Mouse (Mus musculus) heart, adult 2 months (tissue): ENCODE measurements at regions not wholly inside any gene's neighbourhood (a gene's known extent, or its start where the extent isn't known, plus 50 kb on each side); places are given as distances from the start of the nearest gene placed in this dataset.

Experiments used
- DNase-seq, 2 experiments: peaks; one replicate each; pipeline ENCODE4 v3.0.0; 2021
- H3K27ac ChIP-seq: fragments of 200-600 bp; 2 replicates; pipeline ENCODE4 v1.8.1; 2022
- H3K27me3 ChIP-seq: fragments of 200-500 bp; 2 replicates; pipeline ENCODE4 v1.6.1; 2012; ENCODE audit warnings: mild to moderate bottlenecking, low read length, inconsistent platforms, mixed read lengths; ENCODE audit not compliant: control insufficient read depth, insufficient read depth
- H3K36me3 ChIP-seq: fragments of 200-500 bp; 2 replicates; pipeline ENCODE4 v1.6.1; 2012; ENCODE audit warnings: low read length, inconsistent platforms; ENCODE audit not compliant: control insufficient read depth, insufficient read depth
- H3K4me1 ChIP-seq: fragments of 200-500 bp; 2 replicates; pipeline ENCODE4 v1.6.1; 2011; ENCODE audit warnings: low read length; ENCODE audit not compliant: control insufficient read depth, insufficient read depth
- H3K4me3 ChIP-seq: fragments of 200-600 bp; 2 replicates; pipeline ENCODE4 v1.8.1; 2022
- H3K79me2 ChIP-seq: fragments of 200-500 bp; replicated peaks from 2 replicates; pipeline ENCODE4 v1.6.1; 2012; ENCODE audit warnings: mild to moderate bottlenecking, inconsistent platforms, low read length, moderate library complexity, mixed read lengths; ENCODE audit not compliant: control insufficient read depth, insufficient read depth
- H3K9ac ChIP-seq: fragments of 200-500 bp; 2 replicates; pipeline ENCODE4 v1.6.1; 2012; ENCODE audit warnings: low read depth, mild to moderate bottlenecking, control low read depth, inconsistent platforms, low read length, mixed read lengths
- CTCF ChIP-seq: fragments of 200-600 bp; IDR thresholded peaks from 2 replicates; pipeline ENCODE4 v1.8.1; 2022; ENCODE audit warnings: antibody characterized with exemption, mild to moderate bottlenecking, moderate library complexity
- EP300 ChIP-seq: fragments of 200-500 bp; IDR thresholded peaks from 2 replicates; pipeline ENCODE4 v1.6.1; 2011; ENCODE audit warnings: low read depth, low read length, control low read depth; ENCODE audit not compliant: insufficient read depth
- POLR2A ChIP-seq: fragments of 200-500 bp; IDR thresholded peaks from 2 replicates; pipeline ENCODE4 v1.6.1; 2011; ENCODE audit warnings: mild to moderate bottlenecking, low read depth, low read length, control low read depth; ENCODE audit not compliant: insufficient read depth
- WGBS: fragments of 180-500 bp; shearing (Covaris S2); methylation state at CpG from one replicate; pipeline ENCODE4 v1.1.7; 2018; 5-methylcytosine and 5-hydroxymethylcytosine counted together
- intact Hi-C: fragments of 180-260 bp; cut with DNase I; formaldehyde crosslinking; loops from one replicate; pipeline ENCODE4 v1.15.1; 2025

DNA sequence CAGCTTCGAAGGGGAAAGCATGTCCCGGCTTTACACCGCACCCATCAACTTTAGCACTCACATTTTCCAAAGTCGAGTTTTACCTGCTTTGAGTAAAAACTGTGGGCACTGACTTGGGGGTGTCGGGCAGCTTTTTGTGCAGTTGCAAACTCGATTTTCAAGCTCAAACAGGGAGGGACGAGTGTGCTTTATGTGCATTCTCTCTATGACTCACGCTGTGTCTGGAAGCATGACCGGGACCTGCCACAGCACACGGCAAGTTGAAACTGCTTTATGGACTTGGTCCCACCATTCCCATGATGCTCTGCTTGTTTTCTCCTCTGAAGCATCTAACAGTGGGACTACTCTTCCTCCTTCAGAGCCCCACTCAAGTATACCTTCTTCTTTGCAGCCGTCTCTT lies 174.8 kb downstream of the Sox2 start:
- Histone ChIP-seq H3K27ac (no peak overlapping the region), H3K9ac (no peak overlapping the region), H3K4me1 (no peaks in the 10 kb centered on the region), H3K4me3 (no peak overlapping the region), H3K27me3 (no peaks in the 10 kb centered on the region), H3K36me3 (no peaks in the 10 kb centered on the region), H3K79me2 (no peaks in the 10 kb centered on the region)
- no peak for TF ChIP-seq POLR2A
- no peak for TF ChIP-seq CTCF
- no peak for TF ChIP-seq EP300
- 79% methylated on average over 11 of the region's 11 CpGs for WGBS
- DNase-seq = no peak
- intact Hi-C loops = no loop called here

DNA sequence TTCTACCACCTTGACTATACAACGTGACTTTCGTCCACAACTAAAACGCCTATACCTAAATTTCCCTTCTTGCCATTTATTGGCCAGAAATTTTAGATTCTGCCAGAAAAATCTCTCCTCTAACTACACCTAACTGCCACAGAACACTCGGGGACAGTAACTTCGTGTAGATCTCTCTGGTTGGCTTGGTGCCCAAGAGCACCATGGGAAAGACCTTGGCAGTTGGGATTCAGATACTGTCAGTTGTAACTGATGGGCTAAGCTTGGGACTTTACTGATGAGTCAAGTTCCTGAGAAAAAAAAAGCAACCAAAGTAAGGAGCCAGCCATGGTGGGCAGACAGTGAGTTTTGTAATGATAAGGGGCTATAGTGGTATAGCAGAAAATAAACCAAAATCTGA lies 176.2 kb downstream of the Sox2 start:
- Histone ChIP-seq H3K36me3 (no peaks in the 10 kb centered on the region), H3K4me3 (no peak overlapping the region), H3K4me1 (no peaks in the 10 kb centered on the region), H3K9ac (no peak overlapping the region), H3K27ac (no peak overlapping the region), H3K27me3 (no peaks in the 10 kb centered on the region), H3K79me2 (no peaks in the 10 kb centered on the region)
- WGBS = 65% methylated on average over 5 of the region's 5 CpGs
- intact Hi-C loops = no loop called here
- no peak for TF ChIP-seq POLR2A
- no peak for TF ChIP-seq EP300
- TF ChIP-seq CTCF = no peak
- no peak for DNase-seq

DNA sequence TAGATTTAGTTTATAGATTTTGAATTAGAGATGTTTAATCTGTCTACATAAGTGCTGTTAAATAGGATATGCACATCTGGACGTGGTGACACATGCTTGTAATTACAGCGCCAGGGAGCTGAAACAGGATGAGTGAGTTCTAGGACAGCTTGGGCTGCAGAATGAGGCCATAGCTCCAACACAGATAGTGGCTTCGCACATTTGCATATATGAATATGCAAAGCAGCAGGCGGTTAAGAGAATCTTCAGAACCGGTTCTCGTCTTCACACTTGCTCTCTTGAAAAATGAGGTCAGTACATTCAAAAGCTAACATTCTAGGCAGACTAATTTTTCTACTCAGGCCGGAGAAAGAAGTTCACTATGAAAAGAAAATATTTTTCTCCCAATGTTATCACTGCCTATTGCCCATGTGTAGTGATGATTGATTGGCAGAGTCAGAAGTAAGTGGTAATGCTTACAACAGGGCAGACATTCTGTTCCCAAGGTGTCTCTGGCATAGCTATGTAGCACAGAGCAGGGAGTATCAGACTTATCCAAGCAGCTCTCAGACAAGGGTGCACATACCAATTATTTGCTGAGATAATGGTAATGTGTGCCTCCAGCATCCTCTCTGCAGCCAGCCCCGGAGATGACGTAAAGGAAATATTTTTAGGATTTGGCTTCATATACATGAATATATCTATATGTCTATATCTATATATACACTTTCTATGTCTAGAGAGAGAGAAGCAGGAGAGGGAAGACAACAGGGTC lies 178.4 kb downstream of the Sox2 start:
- Histone ChIP-seq H3K79me2 (no peaks in the 10 kb centered on the region), H3K4me1 (no peaks in the 10 kb centered on the region), H3K9ac (no peak overlapping the region), H3K27me3 (no peaks in the 10 kb centered on the region), H3K4me3 (no peak overlapping the region), H3K27ac (no peak overlapping the region), H3K36me3 (no peaks in the 10 kb centered on the region)
- 71% methylated on average over 9 of the region's 9 CpGs for WGBS
- intact Hi-C loops = no loop called here
- TF ChIP-seq EP300 (no peak), POLR2A (no peak), CTCF (no peak)
- DNase-seq = no peak

DNA sequence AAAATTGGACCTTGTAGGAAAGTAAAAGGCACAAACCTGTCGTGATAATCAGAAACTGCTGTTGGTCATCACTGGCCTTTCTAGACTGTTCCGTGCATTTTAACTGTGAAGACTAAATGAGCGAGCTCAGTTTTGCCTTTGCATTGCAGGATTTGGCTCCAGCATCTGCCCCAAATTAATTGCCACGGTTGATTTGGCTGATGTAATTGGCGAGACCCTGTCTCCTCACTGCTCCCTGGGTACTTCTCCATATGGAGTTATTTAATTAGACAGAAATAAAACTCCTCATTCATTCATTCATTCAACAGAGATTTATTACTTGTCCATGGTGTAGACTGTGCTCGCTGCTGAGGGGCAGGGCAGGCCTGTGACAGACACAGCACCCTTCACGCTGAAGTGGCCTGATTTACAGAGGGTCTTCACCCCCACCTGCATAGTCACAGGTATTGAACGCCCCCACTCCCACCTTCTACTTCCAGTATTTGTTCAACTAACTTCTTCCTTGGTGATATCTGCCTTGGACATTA lies 186.6 kb downstream of the Sox2 start:
- TF ChIP-seq EP300 (no peak), CTCF (no peak), POLR2A (no peak)

DNA sequence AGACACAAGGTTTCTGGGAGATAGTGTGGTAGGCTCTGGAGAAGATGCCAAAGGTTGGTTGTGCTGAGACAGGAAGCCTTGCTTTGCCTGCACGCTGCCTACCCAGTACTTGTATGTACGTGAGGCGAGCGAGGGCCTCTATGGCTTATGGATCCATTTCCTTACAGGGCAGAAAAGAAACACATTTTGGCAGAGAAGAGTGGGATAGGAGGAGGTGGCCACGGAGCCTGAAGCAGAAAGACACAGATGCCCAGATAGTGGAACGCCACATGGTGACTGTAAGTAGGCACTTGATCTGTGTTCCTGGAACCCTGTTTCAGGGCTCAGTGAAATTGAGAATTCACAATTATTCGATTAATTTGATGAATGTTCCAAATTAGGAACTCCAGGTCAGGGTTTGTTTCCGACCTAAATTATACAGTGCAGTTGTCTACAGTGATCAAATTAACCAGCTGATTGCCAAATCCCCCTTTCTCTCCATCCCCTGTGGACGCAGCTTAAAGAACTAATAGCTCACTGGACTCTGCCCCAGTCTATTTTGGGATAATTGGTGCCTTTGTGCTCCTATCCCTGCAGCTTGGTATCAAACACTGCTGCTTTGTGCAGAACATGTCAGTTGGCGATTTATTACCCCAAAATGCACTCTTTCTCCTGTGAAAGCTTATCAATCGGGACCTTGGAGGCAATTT lies 187.6 kb downstream of the Sox2 start:
- no peaks in the 10 kb centered on the region for H3K4me1 ChIP-seq
- no peaks in the 10 kb centered on the region for H3K79me2 ChIP-seq
- WGBS = 80% methylated on average over 11 of the region's 11 CpGs
- no peaks in the 10 kb centered on the region for H3K36me3 ChIP-seq
- H3K27ac ChIP-seq = no peak overlapping the region
- no peak overlapping the region for H3K4me3 ChIP-seq
- DNase-seq = no peak
- no peaks in the 10 kb centered on the region for H3K27me3 ChIP-seq
- intact Hi-C loops = no loop called here
- H3K9ac ChIP-seq = no peak overlapping the region
- TF ChIP-seq EP300 (no peak), POLR2A (no peak), CTCF (no peak)

More for the DNA sequence above, 186.6 kb downstream of the Sox2 start:
- Histone ChIP-seq H3K27me3 (no peaks in the 10 kb centered on the region), H3K4me1 (no peaks in the 10 kb centered on the region), H3K4me3 (no peak overlapping the region), H3K79me2 (no peaks in the 10 kb centered on the region), H3K36me3 (no peaks in the 10 kb centered on the region), H3K27ac (no peak overlapping the region), H3K9ac (no peak overlapping the region)
- intact Hi-C loops = no loop called here
- 85% methylated on average over 8 of the region's 8 CpGs for WGBS
- DNase-seq = no peak
